Mouse (Mus musculus): ENCODE measurements around the gene Zmynd11. TPM values are rescaled to one million over a fixed set of nuclear protein-coding genes. Genes with fewer than 3 reads are reported as not detected.
"Not testable (repeated sequence)": the region's sequence is repeated elsewhere in the genome, so short reads cannot be mapped to it uniquely, and the experiment has no call there.

Zmynd11 gene
- polyA plus RNA-seq, 1 experiment from 2014 or later, result 114 TPM

- Histone ChIP-seq H3K27me3 (no peaks in the 10 kb centered on the region), H3K36me3 (no peaks in the 10 kb centered on the region), H3K4me3 (no peak overlapping the region), H3K27ac (no peak overlapping the region), H3K4me1 (peaks cover 18% of the 10 kb centered on the region), H3K9ac (no peak overlapping the region), H3K9me3 (no peaks in the 10 kb centered on the region), H3K4me2 (no peak overlapping the region)
- 87% methylated on average over 6 of the region's 6 CpGs for WGBS
- ATAC-seq (ENCODE audit: insufficient number of reproducible peaks, low FRiP score, low TSS enrichment, low read depth), result no peak
Observed at GRCm38 (mm10) chr13:9760057-9760456, 5.1 kb downstream of the Zmynd11 start.

DNA sequence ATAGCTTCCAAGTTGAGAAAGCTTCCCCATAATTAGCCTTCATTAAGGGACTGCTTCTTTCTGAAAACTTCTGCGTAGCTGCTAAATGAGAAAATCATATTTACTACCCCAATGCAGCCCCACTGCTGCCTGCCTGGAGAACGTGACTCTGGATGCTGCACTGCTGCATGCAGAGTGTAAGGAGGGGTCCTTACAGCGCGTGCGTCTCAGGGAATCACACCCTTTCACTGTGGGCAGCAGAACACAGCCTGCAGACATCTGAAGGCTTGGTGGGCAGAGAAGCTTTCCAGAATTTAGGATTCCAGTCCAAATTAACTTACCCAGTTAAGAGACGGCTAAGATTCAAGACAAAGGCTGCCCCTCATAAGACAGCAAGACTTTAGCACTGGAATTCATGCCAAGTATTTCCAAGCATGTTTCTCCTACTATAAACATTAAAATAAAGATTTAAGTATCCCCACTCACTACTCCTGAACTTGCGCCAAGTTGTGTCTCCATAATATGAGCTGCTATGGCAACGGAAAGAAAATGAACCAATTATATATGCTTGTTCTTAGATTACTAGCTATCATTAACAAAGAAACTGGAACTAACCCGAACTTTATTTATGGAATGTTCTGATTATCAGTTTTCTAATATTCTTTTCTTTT is 7.2 kb downstream of the Zmynd11 start:
- no peaks in the 10 kb centered on the region for H3K36me3 ChIP-seq
- H3K27me3 ChIP-seq, result no peaks in the 10 kb centered on the region
- no peak for ATAC-seq (ENCODE audit: insufficient number of reproducible peaks, low FRiP score, low TSS enrichment, low read depth)
- peak overlapping the region; percentile 47 for H3K27ac ChIP-seq
- H3K9me3 ChIP-seq, result no peaks in the 10 kb centered on the region
- 38% methylated on average over 9 of the region's 9 CpGs for WGBS
- peaks cover 20% of the 10 kb centered on the region for H3K4me1 ChIP-seq
- H3K4me3 ChIP-seq, result no peak overlapping the region
- no peak overlapping the region for H3K4me2 ChIP-seq
- H3K9ac ChIP-seq, result no peak overlapping the region

- no peak overlapping the region for H3K27ac ChIP-seq
- WGBS, result 68% methylated on average over 3 of the region's 3 CpGs
- H3K9me3 ChIP-seq, result no peaks in the 10 kb centered on the region
- no peak overlapping the region for H3K4me2 ChIP-seq
- ATAC-seq (ENCODE audit: insufficient number of reproducible peaks, low FRiP score, low TSS enrichment, low read depth), result no peak
- H3K9ac ChIP-seq, result no peak overlapping the region
- H3K27me3 ChIP-seq, result no peaks in the 10 kb centered on the region
- H3K4me1 ChIP-seq, result peaks cover 22% of the 10 kb centered on the region
- no peak overlapping the region for H3K4me3 ChIP-seq
- no peaks in the 10 kb centered on the region for H3K36me3 ChIP-seq
Observed at GRCm38 (mm10) chr13:9753706-9754105, 11.4 kb downstream of the Zmynd11 start.

- no peak overlapping the region for H3K4me3 ChIP-seq
- no peak overlapping the region for H3K4me2 ChIP-seq
- no peaks in the 10 kb centered on the region for H3K36me3 ChIP-seq
- H3K27ac ChIP-seq, result no peak overlapping the region
- no peak overlapping the region for H3K9ac ChIP-seq
- WGBS, result 28% methylated on average over 1 of the region's 1 CpGs
- no peak for ATAC-seq (ENCODE audit: insufficient number of reproducible peaks, low FRiP score, low TSS enrichment, low read depth)
- H3K27me3 ChIP-seq, result no peaks in the 10 kb centered on the region
- peaks cover 13% of the 10 kb centered on the region for H3K4me1 ChIP-seq
- no peaks in the 10 kb centered on the region for H3K9me3 ChIP-seq
Observed at GRCm38 (mm10) chr13:9750320-9750719, 14.8 kb downstream of the Zmynd11 start.

DNA sequence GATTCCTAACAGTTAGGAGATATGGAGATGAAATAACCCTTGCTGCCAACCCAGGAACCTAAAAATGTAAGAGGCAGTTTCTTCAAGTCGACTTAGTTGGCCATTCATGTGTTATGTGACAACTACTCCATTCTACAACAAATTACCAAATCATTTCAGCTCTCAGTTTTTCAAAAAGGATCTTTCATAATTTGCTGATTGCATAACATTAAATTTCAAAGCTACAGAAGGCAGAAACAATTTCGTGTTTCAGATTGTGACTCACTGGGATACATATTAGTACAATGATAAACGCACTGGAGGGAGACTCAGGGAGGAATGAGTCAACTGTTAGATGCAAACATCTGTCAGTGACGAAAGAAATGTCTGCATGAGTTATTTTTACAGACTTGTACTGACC is 15.3 kb downstream of the Zmynd11 start:
- peak overlapping the region; percentile 17; the same call in 1 of the 2 replicates for H3K27ac ChIP-seq

GRCm38 (mm10) chr13:9738190-9738589 is 26.9 kb downstream of the Zmynd11 start:
- 62% methylated on average over 2 of the region's 2 CpGs for WGBS
- H3K27me3 ChIP-seq, result no peaks in the 10 kb centered on the region
- H3K4me1 ChIP-seq, result peaks cover 8% of the 10 kb centered on the region
- no peak overlapping the region for H3K4me2 ChIP-seq
- H3K9ac ChIP-seq, result no peak overlapping the region
- no peaks in the 10 kb centered on the region for H3K9me3 ChIP-seq
- ATAC-seq (ENCODE audit: insufficient number of reproducible peaks, low FRiP score, low TSS enrichment, low read depth), result no peak
- peaks cover 2% of the 10 kb centered on the region for H3K36me3 ChIP-seq
- no peak overlapping the region for H3K4me3 ChIP-seq
- H3K27ac ChIP-seq, result no peak overlapping the region

More for the DNA sequence above, 15.3 kb downstream of the Zmynd11 start:
- Histone ChIP-seq H3K4me2 (no peak overlapping the region), H3K9me3 (no peaks in the 10 kb centered on the region), H3K4me3 (no peak overlapping the region), H3K4me1 (peaks cover 13% of the 10 kb centered on the region), H3K9ac (no peak overlapping the region), H3K27me3 (no peaks in the 10 kb centered on the region), H3K36me3 (no peaks in the 10 kb centered on the region)
- no peak for ATAC-seq (ENCODE audit: insufficient number of reproducible peaks, low FRiP score, low TSS enrichment, low read depth)
- WGBS, result 52% methylated on average over 4 of the region's 4 CpGs

DNA sequence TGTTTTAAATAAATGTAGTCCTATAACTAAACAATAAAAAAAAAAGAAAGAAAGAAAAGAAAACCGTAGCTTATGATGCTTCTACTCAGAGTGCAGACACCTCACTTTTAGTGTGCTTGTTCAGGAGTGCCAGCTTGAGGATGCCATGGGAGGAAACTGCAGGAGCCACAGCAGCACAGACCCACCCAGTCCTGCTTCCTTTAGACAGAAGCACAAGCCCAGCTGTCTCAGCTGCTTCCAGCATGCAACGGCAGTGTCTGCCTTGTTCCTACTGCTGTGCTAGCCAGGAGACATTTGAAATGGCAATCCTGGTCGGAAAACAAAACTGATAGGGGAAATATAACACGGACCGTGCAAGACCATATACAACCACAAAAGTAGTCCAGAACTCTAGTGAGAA is 28.1 kb downstream of the Zmynd11 start:
- no peaks in the 10 kb centered on the region for H3K27me3 ChIP-seq
- 78% methylated on average over 5 of the region's 5 CpGs for WGBS
- no peak for ATAC-seq (ENCODE audit: insufficient number of reproducible peaks, low FRiP score, low TSS enrichment, low read depth)

GRCm38 (mm10) chr13:9732262-9732661 is 32.9 kb downstream of the Zmynd11 start:
- not testable (repeated sequence) for H3K4me3 ChIP-seq; H3K4me2 ChIP-seq; H3K9me3 ChIP-seq; ATAC-seq (ENCODE audit: insufficient number of reproducible peaks, low FRiP score, low TSS enrichment, low read depth); H3K9ac ChIP-seq; H3K27me3 ChIP-seq; H3K27ac ChIP-seq; H3K4me1 ChIP-seq
- peaks cover 30% of the 10 kb centered on the region for H3K36me3 ChIP-seq
- 90% methylated on average over 4 of the region's 5 CpGs for WGBS

More for the DNA sequence above, 28.1 kb downstream of the Zmynd11 start:
- H3K4me2 ChIP-seq, result no peak overlapping the region
- peaks cover 6% of the 10 kb centered on the region for H3K36me3 ChIP-seq
- no peak overlapping the region for H3K4me3 ChIP-seq
- H3K4me1 ChIP-seq, result peaks cover 5% of the 10 kb centered on the region
- no peak overlapping the region for H3K27ac ChIP-seq
- no peak overlapping the region for H3K9ac ChIP-seq
- H3K9me3 ChIP-seq, result no peaks in the 10 kb centered on the region

DNA sequence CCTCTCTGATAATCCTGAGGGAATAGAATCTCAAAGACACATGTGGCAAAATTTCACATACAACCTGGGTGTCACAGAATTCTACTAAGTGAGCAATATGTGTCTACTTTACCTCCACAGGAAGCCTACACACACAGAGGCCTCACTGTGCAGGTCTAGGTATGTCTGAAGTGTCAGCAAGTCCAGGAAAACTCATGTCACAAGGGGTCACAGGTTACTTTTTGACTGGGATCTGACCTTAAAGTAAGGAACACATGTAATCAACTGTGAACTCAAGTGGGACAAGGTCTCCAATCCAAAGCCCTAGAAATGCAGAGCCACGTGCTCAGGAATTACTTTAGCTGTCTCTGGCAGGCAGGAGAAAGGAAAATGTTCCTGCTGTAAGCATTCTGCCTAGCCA is 36.1 kb downstream of the Zmynd11 start:
- no peak overlapping the region for H3K4me3 ChIP-seq
- ATAC-seq (ENCODE audit: insufficient number of reproducible peaks, low FRiP score, low TSS enrichment, low read depth), result no peak
- H3K27me3 ChIP-seq, result no peaks in the 10 kb centered on the region
- H3K36me3 ChIP-seq, result peaks cover 39% of the 10 kb centered on the region
- H3K4me1 ChIP-seq, result no peaks in the 10 kb centered on the region
- H3K4me2 ChIP-seq, result no peak overlapping the region
- H3K9me3 ChIP-seq, result no peaks in the 10 kb centered on the region
- no peak overlapping the region for H3K9ac ChIP-seq
- no peak overlapping the region for H3K27ac ChIP-seq
- 60% methylated on average over 1 of the region's 1 CpGs for WGBS

- 91% methylated on average over 1 of the region's 1 CpGs for WGBS
- H3K27me3 ChIP-seq, result no peaks in the 10 kb centered on the region
Observed at GRCm38 (mm10) chr13:9715224-9715623, 49.9 kb downstream of the Zmynd11 start.

DNA sequence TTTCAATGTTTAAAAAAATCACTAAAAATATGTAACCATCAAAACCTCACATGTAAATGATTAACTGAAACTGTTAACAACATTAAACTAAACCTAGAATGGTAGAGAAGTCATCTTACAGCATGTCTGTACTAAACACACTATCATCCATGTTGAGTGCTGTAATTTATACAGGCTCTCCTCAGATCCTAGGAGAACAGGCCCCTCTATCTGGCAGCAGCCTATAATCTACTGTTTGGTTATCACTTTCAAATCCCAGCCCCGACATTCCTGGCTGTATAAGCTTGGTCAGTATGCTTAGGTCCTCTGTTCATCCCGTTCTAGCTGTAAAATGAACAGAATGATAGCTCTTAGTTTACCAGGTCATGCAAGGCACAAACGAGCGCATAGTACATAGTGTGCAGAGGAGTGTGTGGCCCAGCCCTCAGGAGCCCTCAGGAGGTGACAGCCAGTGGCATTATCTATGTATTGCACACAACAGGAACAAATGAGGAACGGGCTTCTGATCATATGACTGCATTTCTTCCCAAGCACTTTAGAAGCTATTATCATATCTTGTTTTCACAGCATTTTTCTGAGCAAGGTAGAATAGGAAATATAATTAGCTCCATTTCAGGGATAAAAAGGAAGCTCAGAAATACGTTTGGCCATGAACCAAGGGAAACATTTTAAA is 51.5 kb downstream of the Zmynd11 start:
- WGBS, result 85% methylated on average over 6 of the region's 6 CpGs
- Histone ChIP-seq H3K4me3 (no peak overlapping the region), H3K9me3 (no peaks in the 10 kb centered on the region), H3K36me3 (0 out of 2 replicates have a peak, but pooled peaks cover 8% of the 10 kb centered on the region), H3K4me1 (peaks cover 5% of the 10 kb centered on the region; the same call in 1 of the 2 replicates), H3K27me3 (no peaks in the 10 kb centered on the region), H3K9ac (no peak overlapping the region), H3K27ac (no peak overlapping the region), H3K4me2 (no peak overlapping the region)
- no peak for ATAC-seq (ENCODE audit: insufficient number of reproducible peaks, low FRiP score, low TSS enrichment, low read depth)

More at GRCm38 (mm10) chr13:9715224-9715623, 49.9 kb downstream of the Zmynd11 start:
- no peak overlapping the region for H3K4me3 ChIP-seq
- H3K4me1 ChIP-seq, result no peaks in the 10 kb centered on the region
- H3K9me3 ChIP-seq, result no peaks in the 10 kb centered on the region
- no peak overlapping the region for H3K27ac ChIP-seq
- no peak overlapping the region for H3K9ac ChIP-seq
- peaks cover 10% of the 10 kb centered on the region; the same call in 1 of the 2 replicates for H3K36me3 ChIP-seq
- H3K4me2 ChIP-seq, result no peak overlapping the region
- ATAC-seq (ENCODE audit: insufficient number of reproducible peaks, low FRiP score, low TSS enrichment, low read depth), result no peak

GRCm38 (mm10) chr13:9712971-9713370 is 52.2 kb downstream of the Zmynd11 start:
- H3K27ac ChIP-seq, result no peak overlapping the region
- H3K4me2 ChIP-seq, result no peak overlapping the region
- peaks cover 6% of the 10 kb centered on the region; the same call in 1 of the 2 replicates for H3K4me1 ChIP-seq
- H3K9me3 ChIP-seq, result no peaks in the 10 kb centered on the region
- ATAC-seq (ENCODE audit: insufficient number of reproducible peaks, low FRiP score, low TSS enrichment, low read depth), result no peak
- H3K36me3 ChIP-seq, result 0 out of 2 replicates have a peak, but pooled peaks cover 8% of the 10 kb centered on the region
- H3K4me3 ChIP-seq, result no peak overlapping the region
- no peaks in the 10 kb centered on the region for H3K27me3 ChIP-seq
- H3K9ac ChIP-seq, result no peak overlapping the region
- 90% methylated on average over 3 of the region's 3 CpGs for WGBS
